Mouse (Mus musculus) heart, postnatal 0 days (tissue): Measurements from ENCODE around the gene Nipal4. TPM values are rescaled to one million over a fixed set of nuclear protein-coding genes. Genes with fewer than 3 reads are reported as not detected.

Experiments used
- ATAC-seq: fragments of 200-750 bp; cut with Nextera tagmentation; 2 replicates; pipeline ENCODE4 v1.8.0; 2017; ENCODE audit warnings: low read depth, moderate number of reproducible peaks, moderate library complexity; ENCODE audit not compliant: insufficient read depth
- DNase-seq: peaks from one replicate; pipeline ENCODE4 v3.0.0-alpha.2; 2016; ENCODE audit warnings: low spot score
- H3K27ac ChIP-seq: fragments of 300-500 bp; sonication (generic); 2 replicates; pipeline ENCODE4 v1.5.1; 2014; ENCODE audit warnings: low read depth, mild to moderate bottlenecking
- H3K27me3 ChIP-seq: fragments of 300-500 bp; sonication (generic); 2 replicates; pipeline ENCODE4 v1.6.1; 2014; ENCODE audit warnings: low read length, mixed read lengths; ENCODE audit not compliant: control insufficient read depth, insufficient read depth
- H3K36me3 ChIP-seq: fragments of 300-500 bp; sonication (generic); replicated peaks from 2 replicates; pipeline ENCODE4 v1.6.1; 2014; ENCODE audit warnings: low read length, mixed read lengths; ENCODE audit not compliant: control insufficient read depth, insufficient read depth
- H3K4me1 ChIP-seq: fragments of 300-500 bp; sonication (generic); 2 replicates; pipeline ENCODE4 v1.6.1; 2014; ENCODE audit warnings: antibody characterized with exemption; ENCODE audit not compliant: control insufficient read depth, insufficient read depth
- H3K4me2 ChIP-seq: fragments of 300-500 bp; sonication (generic); 2 replicates; pipeline ENCODE4 v1.6.1; 2014; ENCODE audit warnings: low read depth, mild to moderate bottlenecking, low read length, moderate library complexity
- H3K4me3 ChIP-seq: fragments of 300-500 bp; sonication (generic); 2 replicates; pipeline ENCODE4 v1.5.1; 2014; ENCODE audit warnings: low read depth, low read length
- H3K9ac ChIP-seq: fragments of 300-500 bp; sonication (generic); replicated peaks from 2 replicates; pipeline ENCODE4 v1.6.1; 2014; ENCODE audit warnings: low read depth, low read length, mixed read lengths
- H3K9me3 ChIP-seq: fragments of 300-500 bp; sonication (generic); replicated peaks from 2 replicates; pipeline ENCODE4 v1.6.1; 2016; ENCODE audit warnings: low read length; ENCODE audit not compliant: control insufficient read depth
- CTCF ChIP-seq: IDR thresholded peaks from 2 replicates; pipeline ENCODE4 v1.5.1; 2016; ENCODE audit warnings: antibody characterized with exemption, control low read depth, low read depth
- EP300 ChIP-seq: IDR thresholded peaks from 2 replicates; pipeline ENCODE4 v1.6.1; 2016; ENCODE audit warnings: antibody characterized with exemption, low read depth
- WGBS: fragments of 180-500 bp; shearing (Covaris S2); extraction: QIAGEN DNeasy Blood & Tissue Kit; methylation state at CpG from one replicate; pipeline ENCODE4 v1.1.7; 2014; 5-methylcytosine and 5-hydroxymethylcytosine counted together
- polyA plus RNA-seq: library from polyadenylated mRNA; unstranded; fragments of >200 nt; fragmentation: Nextera tagmentation; extraction: Ambion mirVana; gene quantifications from 2 replicates; pipeline ENCODE4 v1.2.1, GENCODE M21; 2015
- total RNA-seq: library from RNA; depleted of rRNA; stranded (reverse); fragments of >200 nt; gene quantifications from 2 replicates; pipeline ENCODE4 v1.2.3, GENCODE M21; 2014; ENCODE audit warnings: low replicate concordance

The Nipal4 gene
- total and polyA plus RNA-seq, 2 experiments from 2014 or later, result 2.5 to 10.9 TPM

GRCm38 (mm10) chr11:46156945-46157344 lies 9.4 kb downstream of the Nipal4 start:
- Histone ChIP-seq H3K9ac (no peak overlapping the region), H3K9me3 (no peaks in the 10 kb centered on the region), H3K36me3 (no peaks in the 10 kb centered on the region), H3K27ac (no peak overlapping the region), H3K4me1 (no peaks in the 10 kb centered on the region), H3K27me3 (no peaks in the 10 kb centered on the region), H3K4me2 (no peak overlapping the region), H3K4me3 (no peak overlapping the region)
- TF ChIP-seq EP300 (no peak), CTCF (no peak)
- ATAC-seq, result no peak
- no peak for DNase-seq
- WGBS, result 87% methylated on average over 8 of the region's 8 CpGs

GRCm38 (mm10) chr11:46146619-46147018 lies 19.7 kb downstream of the Nipal4 start:
- ATAC-seq, result no peak
- no peaks in the 10 kb centered on the region for H3K9me3 ChIP-seq
- no peak for TF ChIP-seq EP300
- H3K27me3 ChIP-seq, result no peaks in the 10 kb centered on the region
- H3K4me1 ChIP-seq, result no peaks in the 10 kb centered on the region
- no peak overlapping the region for H3K4me3 ChIP-seq
- no peak overlapping the region for H3K9ac ChIP-seq
- peaks cover 52% of the 10 kb centered on the region for H3K36me3 ChIP-seq
- no peak for DNase-seq
- H3K27ac ChIP-seq, result no peak overlapping the region
- H3K4me2 ChIP-seq, result no peak overlapping the region
- WGBS, result 94% methylated on average over 5 of the region's 5 CpGs

GRCm38 (mm10) chr11:46145163-46145875 lies 21.0 kb downstream of the Nipal4 start:
- TF ChIP-seq CTCF (no peak), EP300 (no peak)
- Histone ChIP-seq H3K4me2 (no peak overlapping the region), H3K4me1 (no peaks in the 10 kb centered on the region), H3K27me3 (no peaks in the 10 kb centered on the region), H3K36me3 (peaks cover 65% of the 10 kb centered on the region), H3K27ac (no peak overlapping the region), H3K9ac (no peak overlapping the region), H3K9me3 (no peaks in the 10 kb centered on the region), H3K4me3 (no peak overlapping the region)
- 87% methylated on average over 11 of the region's 11 CpGs for WGBS
- no peak for DNase-seq
- no peak for ATAC-seq

GRCm38 (mm10) chr11:46143342-46143741 lies 23.0 kb downstream of the Nipal4 start:
- Histone ChIP-seq H3K9me3 (no peaks in the 10 kb centered on the region), H3K4me2 (no peak overlapping the region), H3K9ac (no peak overlapping the region), H3K36me3 (peaks cover 85% of the 10 kb centered on the region), H3K27me3 (no peaks in the 10 kb centered on the region), H3K27ac (no peak overlapping the region), H3K4me1 (no peaks in the 10 kb centered on the region), H3K4me3 (no peak overlapping the region)
- no peak for TF ChIP-seq CTCF
- TF ChIP-seq EP300, result no peak
- 77% methylated on average over 6 of the region's 6 CpGs for WGBS
- no peak for ATAC-seq
- DNase-seq, result no peak

GRCm38 (mm10) chr11:46134899-46135298 lies 31.4 kb downstream of the Nipal4 start:
- H3K9ac ChIP-seq, result no peak overlapping the region
- peaks cover 82% of the 10 kb centered on the region for H3K36me3 ChIP-seq
- no peaks in the 10 kb centered on the region for H3K27me3 ChIP-seq
- no peak overlapping the region for H3K4me2 ChIP-seq
- no peak for DNase-seq
- H3K27ac ChIP-seq, result no peak overlapping the region
- no peak for ATAC-seq
- no peak for TF ChIP-seq EP300
- TF ChIP-seq CTCF, result no peak
- H3K4me1 ChIP-seq, result no peaks in the 10 kb centered on the region
- WGBS, result 76% methylated on average over 2 of the region's 2 CpGs
- H3K9me3 ChIP-seq, result no peaks in the 10 kb centered on the region
- H3K4me3 ChIP-seq, result no peak overlapping the region
